Mouse (Mus musculus): ENCODE measurements around the gene Drd1. TPM values are rescaled to one million over a fixed set of nuclear protein-coding genes. Genes with fewer than 3 reads are reported as not detected.

The Drd1 gene
- not detected in 2 replicates for polyA plus RNA-seq (2012; ENCODE audit: low replicate concordance)

DNA sequence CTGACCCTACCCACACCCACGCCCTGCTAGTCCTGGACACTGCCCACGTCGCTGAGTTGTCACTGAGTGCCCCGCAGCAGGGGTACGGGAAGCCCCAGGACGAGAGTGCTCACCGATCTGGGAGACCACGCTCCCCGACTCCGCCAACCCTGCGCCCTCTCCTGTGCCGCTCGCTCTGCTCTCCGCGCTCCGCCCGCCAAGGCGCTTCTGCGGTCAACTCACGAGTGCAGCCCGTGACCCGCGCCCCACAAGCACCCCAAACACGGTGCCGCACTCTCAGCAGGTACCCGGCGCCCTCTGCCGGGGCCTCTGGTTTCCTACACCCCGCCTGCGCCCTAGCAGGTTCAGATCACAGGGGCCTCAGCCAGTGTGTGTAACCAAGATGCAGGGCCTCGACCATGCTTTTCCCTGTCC lies at the start of gene Drd1:
Drd1 (minus strand) TSS at position 258 of the 414 bp plus-strand sequence.

DNA sequence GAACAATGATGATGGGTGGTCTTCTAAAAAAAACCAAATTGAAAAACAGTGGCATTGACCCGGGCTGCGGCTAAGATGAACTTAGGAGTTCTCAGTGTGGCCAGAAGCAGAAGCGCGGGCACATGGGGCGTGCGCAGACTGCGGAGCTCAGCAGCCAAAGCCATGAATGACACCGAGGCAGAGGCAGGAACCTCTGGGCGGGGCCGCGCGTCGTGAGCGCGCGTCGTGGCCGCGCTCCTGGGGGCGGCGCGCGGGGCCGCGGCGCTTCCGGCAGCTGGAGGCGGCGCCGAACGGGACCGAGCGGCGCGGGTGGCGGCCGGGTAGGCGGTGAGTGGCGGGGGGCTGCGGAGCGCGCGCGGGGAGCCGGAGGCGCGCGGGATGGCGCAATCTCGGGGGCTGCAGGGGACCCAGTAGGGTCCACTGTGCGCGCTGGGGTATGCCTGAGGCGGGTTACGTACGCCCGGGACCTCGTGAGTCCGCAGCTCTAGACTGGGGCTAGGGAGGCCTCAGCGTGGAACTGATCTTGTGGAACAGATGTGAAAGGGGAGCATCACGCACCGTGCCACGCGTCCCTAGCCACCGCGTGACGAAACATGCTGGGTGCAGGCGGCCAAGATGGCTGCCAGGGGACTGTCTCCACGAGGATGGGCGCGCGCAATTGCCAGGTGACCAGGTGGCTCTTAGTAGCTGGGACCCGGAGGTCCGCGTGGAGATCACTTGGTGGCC lies 16.3 kb upstream of the Drd1 start, which contains the start of gene Sfxn1:
Sfxn1 (plus strand) TSS at position 264 of the 726 bp plus-strand sequence.

Other genes starting within 250 kb of the Drd1 start
- gene Sfxn1, start 16.2 kb upstream of the Drd1 start, polyA plus RNA-seq (2012; ENCODE audit: low replicate concordance) = 8.2 and 9.2 TPM in 2 replicates
- 2.1 and 2.4 TPM in 2 replicates for gene Hrh2, start 136.4 kb upstream of the Drd1 start, polyA plus RNA-seq (2012; ENCODE audit: low replicate concordance)